Mouse (Mus musculus) erythroblast, embryonic 14.5 days (primary cell): ENCODE data around the gene Stradb. TPM values are rescaled to one million over a fixed set of nuclear protein-coding genes. Genes with fewer than 3 reads are reported as not detected.

ENCODE experiments used
- H3K27me3 ChIP-seq: 2 replicates; pipeline ENCODE4 v1.6.1; 2012; ENCODE audit warnings: inconsistent platforms; ENCODE audit not compliant: control insufficient read depth
- H3K36me3 ChIP-seq: 2 replicates; pipeline ENCODE4 v1.6.1; 2012; ENCODE audit warnings: mild to moderate bottlenecking, inconsistent platforms; ENCODE audit not compliant: control insufficient read depth
- H3K4me1 ChIP-seq: 2 replicates; pipeline ENCODE4 v1.6.1; 2012; ENCODE audit warnings: inconsistent platforms; ENCODE audit not compliant: control insufficient read depth
- H3K4me3 ChIP-seq: replicated peaks from 2 replicates; pipeline ENCODE3; 2012; ENCODE audit warnings: moderate library complexity, mild to moderate bottlenecking, inconsistent platforms
- H3K9me3 ChIP-seq: 2 replicates; pipeline ENCODE4 v1.6.1; 2012; ENCODE audit warnings: low read length, inconsistent platforms, mixed read lengths; ENCODE audit not compliant: control insufficient read depth
- GATA1 ChIP-seq: IDR thresholded peaks from 2 replicates; pipeline ENCODE4 v1.6.1; 2012; ENCODE audit warnings: low read length, inconsistent platforms, mixed read lengths
- TAL1 ChIP-seq: IDR thresholded peaks from 3 replicates; pipeline ENCODE4 v1.6.1; 2012; ENCODE audit warnings: low read length, inconsistent platforms, mixed read lengths
- polyA plus RNA-seq: library from polyadenylated mRNA; stranded (reverse); fragments of >175 nt; gene quantifications from 2 replicates; pipeline ENCODE4 v1.2.3, GENCODE M21; 2012

The Stradb gene
- polyA plus RNA-seq, result 2.2 and 2.5 TPM in 2 replicates

DNA sequence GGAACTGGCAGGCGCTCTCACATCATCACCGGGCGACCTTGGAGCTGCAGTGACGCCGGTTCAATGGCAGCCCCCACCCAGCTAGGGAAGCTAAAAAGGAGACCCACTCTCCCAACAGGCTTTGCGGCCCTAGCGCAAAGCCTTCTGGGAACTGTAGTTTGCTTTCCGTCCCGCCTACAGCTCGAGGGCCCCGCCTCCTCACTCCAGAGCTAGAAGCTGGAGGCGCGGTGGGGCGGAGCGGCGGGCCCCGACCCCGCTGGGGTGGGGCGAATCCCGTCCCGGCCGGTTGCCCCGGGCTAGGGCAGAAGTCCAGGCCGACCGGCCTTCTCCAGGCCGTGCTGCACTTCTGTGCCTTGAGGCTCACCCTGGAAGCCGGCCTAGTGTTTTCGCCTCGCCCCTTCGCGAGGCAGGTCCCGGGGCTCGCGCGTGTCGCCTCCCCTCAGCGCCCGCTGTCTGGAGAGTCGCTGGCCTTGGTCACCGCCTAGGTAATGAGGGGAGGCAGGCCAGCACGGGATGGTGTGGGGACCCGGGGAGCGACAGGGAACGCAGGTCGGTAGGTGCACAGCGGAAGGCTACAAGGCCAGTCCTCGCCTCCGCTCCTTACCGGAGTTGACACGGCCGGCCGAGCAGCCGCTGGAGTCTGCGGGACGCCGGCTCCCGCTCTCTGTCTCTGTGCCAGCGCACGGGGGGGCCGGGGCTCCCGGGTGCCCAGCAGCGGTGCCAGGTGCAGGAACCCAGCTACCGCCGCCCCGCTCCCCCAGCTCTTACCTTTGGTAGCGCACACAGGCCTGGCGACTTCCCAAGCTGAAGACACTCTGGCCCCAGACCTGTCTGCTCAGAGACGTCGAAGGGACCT, at the start of gene Stradb, which contains the start of gene Trak2:
Stradb (plus strand) TSS at position 157 of the 856 bp plus-strand sequence.
Trak2 (minus strand) TSS at position 65 of the 856 bp plus-strand sequence.
- no peak for TF ChIP-seq TAL1
- TF ChIP-seq GATA1, result no peak
- H3K36me3 ChIP-seq, result peaks cover 80% of the 10 kb centered on the region
- no peaks in the 10 kb centered on the region for H3K9me3 ChIP-seq
- peak within 1 kb of the TSS; percentile 86 for H3K4me3 ChIP-seq
- no peaks in the 10 kb centered on the region for H3K27me3 ChIP-seq
- peaks cover 52% of the 10 kb centered on the region for H3K4me1 ChIP-seq

DNA sequence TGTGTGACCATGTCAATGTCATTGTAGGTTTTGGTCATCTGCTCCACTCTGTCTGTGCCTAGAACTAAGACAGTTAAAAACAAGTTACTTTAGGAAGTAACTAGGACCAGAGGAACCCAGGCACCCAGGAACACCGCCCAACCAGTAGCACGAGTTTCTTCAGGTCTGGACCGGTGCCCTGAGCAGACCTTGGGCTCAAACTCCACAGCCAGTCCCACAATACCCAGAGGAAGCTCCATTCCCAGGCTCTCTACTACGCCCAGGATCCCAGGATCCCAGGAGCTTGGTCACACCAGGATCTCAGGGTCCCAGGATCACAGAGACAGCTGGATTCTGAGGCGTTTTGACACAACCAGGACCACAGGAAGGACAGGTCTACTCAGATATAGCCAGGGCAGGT, 46.7 kb upstream of the Stradb start:
- Histone ChIP-seq H3K36me3 (peaks cover 79% of the 10 kb centered on the region), H3K4me1 (peaks cover 5% of the 10 kb centered on the region), H3K4me3 (no peak overlapping the region), H3K27me3 (no peaks in the 10 kb centered on the region), H3K9me3 (no peaks in the 10 kb centered on the region)
- TF ChIP-seq GATA1, result no peak
- no peak for TF ChIP-seq TAL1

- H3K9me3 ChIP-seq, result peaks cover 11% of the 10 kb centered on the region
- peaks cover 6% of the 10 kb centered on the region for H3K4me1 ChIP-seq
- TF ChIP-seq GATA1 (no peak), TAL1 (no peak)
- H3K27me3 ChIP-seq, result no peaks in the 10 kb centered on the region
- no peak overlapping the region for H3K4me3 ChIP-seq
- peaks cover 46% of the 10 kb centered on the region for H3K36me3 ChIP-seq
Observed at GRCm38 (mm10) chr1:58936746-58937605, 36.3 kb upstream of the Stradb start.

GRCm38 (mm10) chr1:58937606-58938099, 35.7 kb upstream of the Stradb start:
- TF ChIP-seq GATA1, result no peak
- H3K9me3 ChIP-seq, result peaks cover 11% of the 10 kb centered on the region

GRCm38 (mm10) chr1:58945523-58945922, 27.8 kb upstream of the Stradb start:
- TF ChIP-seq TAL1 (no peak), GATA1 (no peak)
- Histone ChIP-seq H3K9me3 (peaks cover 1% of the 10 kb centered on the region; the same call in 1 of the 2 replicates), H3K36me3 (peaks cover 73% of the 10 kb centered on the region), H3K4me1 (peaks cover 35% of the 10 kb centered on the region), H3K4me3 (no peak overlapping the region), H3K27me3 (no peaks in the 10 kb centered on the region)

More at GRCm38 (mm10) chr1:58937606-58938099, 35.7 kb upstream of the Stradb start:
- no peaks in the 10 kb centered on the region for H3K27me3 ChIP-seq
- H3K4me3 ChIP-seq, result no peak overlapping the region
- peaks cover 47% of the 10 kb centered on the region for H3K36me3 ChIP-seq
- H3K4me1 ChIP-seq, result peaks cover 6% of the 10 kb centered on the region

- H3K9me3 ChIP-seq, result no peaks in the 10 kb centered on the region
- peaks cover 77% of the 10 kb centered on the region for H3K36me3 ChIP-seq
- TF ChIP-seq TAL1, result no peak
- peaks cover 41% of the 10 kb centered on the region for H3K4me1 ChIP-seq
- no peak overlapping the region for H3K4me3 ChIP-seq
- no peaks in the 10 kb centered on the region for H3K27me3 ChIP-seq
Observed at GRCm38 (mm10) chr1:58945960-58946670, 27.2 kb upstream of the Stradb start.

DNA sequence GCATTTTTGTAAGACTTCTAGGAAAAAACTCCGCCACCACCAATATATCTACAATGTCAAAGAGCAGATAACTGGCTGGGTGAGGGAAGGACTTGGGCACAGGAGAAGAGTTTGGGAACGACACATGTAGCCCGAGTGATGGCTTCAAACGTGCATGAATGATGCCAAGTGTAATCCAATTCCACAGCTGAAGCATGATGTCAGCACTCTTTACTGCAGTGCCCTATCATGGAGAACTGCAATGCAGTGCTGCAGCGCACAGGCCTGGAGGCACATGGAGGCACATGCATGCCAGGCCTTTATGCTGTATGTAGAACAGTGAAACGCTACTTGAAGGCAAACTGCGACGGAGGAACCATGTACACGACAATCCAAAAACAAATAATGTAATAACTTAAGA, 26.6 kb upstream of the Stradb start:
- peaks cover 83% of the 10 kb centered on the region for H3K36me3 ChIP-seq
- no peak overlapping the region for H3K4me3 ChIP-seq
- H3K27me3 ChIP-seq, result no peaks in the 10 kb centered on the region
- H3K9me3 ChIP-seq, result no peaks in the 10 kb centered on the region
- peaks cover 47% of the 10 kb centered on the region for H3K4me1 ChIP-seq
- TF ChIP-seq TAL1 (no peak), GATA1 (no peak)

DNA sequence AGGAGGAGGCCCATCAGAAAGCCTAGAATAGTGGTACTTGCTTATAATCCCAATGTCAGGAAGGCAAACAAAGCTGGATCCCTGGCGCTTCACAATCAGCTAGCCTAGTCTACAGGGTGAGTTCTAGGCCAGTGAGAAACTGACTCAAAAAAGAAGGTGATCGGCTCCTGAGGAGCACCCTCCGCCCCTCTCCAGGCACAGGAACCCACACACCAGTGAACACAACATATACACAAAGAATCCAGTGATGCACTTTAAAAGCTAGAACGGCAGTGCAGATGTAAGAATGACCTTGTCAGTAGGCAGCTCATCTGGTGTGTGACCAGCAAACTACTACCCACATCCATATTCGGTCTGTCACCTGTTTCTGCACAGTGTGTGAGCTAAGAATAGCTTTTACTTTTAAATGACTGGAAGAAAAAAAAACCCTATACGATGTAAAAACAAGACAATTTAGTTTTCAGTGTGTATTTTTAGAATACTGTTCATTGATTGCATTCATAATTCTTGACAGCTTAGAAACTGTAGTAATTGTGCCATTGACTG, 23.7 kb upstream of the Stradb start:
- Histone ChIP-seq H3K4me1 (peaks cover 75% of the 10 kb centered on the region), H3K36me3 (peaks cover 93% of the 10 kb centered on the region), H3K4me3 (no peak overlapping the region), H3K27me3 (no peaks in the 10 kb centered on the region), H3K9me3 (no peaks in the 10 kb centered on the region)
- TF ChIP-seq GATA1 (no peak), TAL1 (no peak)
